Mouse (Mus musculus) kidney, embryonic 16.5 days (tissue): Measurements from ENCODE around the gene Sh3bp4. TPM values are rescaled to one million over a fixed set of nuclear protein-coding genes. Genes with fewer than 3 reads are reported as not detected.

Experiments
- ATAC-seq: fragments of 200-750 bp; cut with Nextera tagmentation; 2 replicates; pipeline ENCODE4 v1.8.0; 2017; ENCODE audit warnings: moderate TSS enrichment; ENCODE audit not compliant: low FRiP score, low TSS enrichment
- H3K27ac ChIP-seq: fragments of 300-500 bp; sonication (generic); 2 replicates; pipeline ENCODE4 v1.5.1; 2014; ENCODE audit warnings: low read length
- H3K27me3 ChIP-seq: fragments of 300-500 bp; sonication (generic); 2 replicates; pipeline ENCODE4 v1.6.1; 2014; ENCODE audit warnings: low read length, control low read depth, mixed read lengths; ENCODE audit not compliant: insufficient read depth
- H3K36me3 ChIP-seq: fragments of 300-500 bp; sonication (generic); 2 replicates; pipeline ENCODE4 v1.6.1; 2014; ENCODE audit warnings: low read length, control low read depth, mixed read lengths; ENCODE audit not compliant: insufficient read depth
- H3K4me1 ChIP-seq: fragments of 300-500 bp; sonication (generic); 2 replicates; pipeline ENCODE4 v1.6.1; 2014; ENCODE audit warnings: low read length, control low read depth, mixed read lengths; ENCODE audit not compliant: insufficient read depth
- H3K4me2 ChIP-seq: fragments of 300-500 bp; sonication (generic); replicated peaks from 2 replicates; pipeline ENCODE4 v1.6.1; 2014; ENCODE audit warnings: low read depth, low read length
- H3K4me3 ChIP-seq: fragments of 300-500 bp; sonication (generic); 2 replicates; pipeline ENCODE4 v1.5.1; 2014; ENCODE audit warnings: mild to moderate bottlenecking, low read length
- H3K9ac ChIP-seq: fragments of 300-500 bp; sonication (generic); replicated peaks from 2 replicates; pipeline ENCODE4 v1.6.1; 2014; ENCODE audit warnings: low read length
- H3K9me3 ChIP-seq: fragments of 300-500 bp; sonication (generic); 2 replicates; pipeline ENCODE4 v1.6.1; 2016; ENCODE audit warnings: low read length, control low read depth
- WGBS: fragments of 180-500 bp; shearing (Covaris S2); extraction: QIAGEN DNeasy Blood & Tissue Kit; methylation state at CpG from one replicate; pipeline ENCODE4 v1.1.7; 2014; 5-methylcytosine and 5-hydroxymethylcytosine counted together
- polyA plus RNA-seq: library from polyadenylated mRNA; unstranded; fragments of >200 nt; fragmentation: Nextera tagmentation; extraction: Ambion mirVana; gene quantifications from 2 replicates; pipeline ENCODE4 v1.2.1, GENCODE M21; 2015

Gene Sh3bp4
- polyA plus RNA-seq, 1 experiment from 2014 or later, result 29.1 TPM

DNA sequence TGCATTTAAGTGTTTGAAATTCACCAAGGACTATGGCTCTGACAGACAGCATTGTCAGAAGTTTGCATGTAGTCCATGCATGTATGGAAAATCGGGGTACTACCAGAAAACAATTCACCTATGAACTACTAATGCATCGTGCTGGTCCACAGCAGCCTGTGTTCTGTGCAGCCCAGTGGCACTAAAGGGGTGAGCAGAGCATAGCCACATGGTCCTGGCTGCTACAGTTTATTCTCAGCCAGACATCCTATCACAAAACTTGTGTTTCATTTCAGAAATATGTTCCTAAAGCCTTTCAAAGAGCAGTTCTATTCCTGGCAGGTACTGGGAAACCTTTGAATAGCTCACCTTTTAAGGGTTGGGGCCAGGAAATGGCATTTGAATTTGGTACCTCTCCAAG, 8.0 kb downstream of the Sh3bp4 start:
- no peak overlapping the region for H3K27ac ChIP-seq
- WGBS, result 88% methylated on average over 2 of the region's 2 CpGs

DNA sequence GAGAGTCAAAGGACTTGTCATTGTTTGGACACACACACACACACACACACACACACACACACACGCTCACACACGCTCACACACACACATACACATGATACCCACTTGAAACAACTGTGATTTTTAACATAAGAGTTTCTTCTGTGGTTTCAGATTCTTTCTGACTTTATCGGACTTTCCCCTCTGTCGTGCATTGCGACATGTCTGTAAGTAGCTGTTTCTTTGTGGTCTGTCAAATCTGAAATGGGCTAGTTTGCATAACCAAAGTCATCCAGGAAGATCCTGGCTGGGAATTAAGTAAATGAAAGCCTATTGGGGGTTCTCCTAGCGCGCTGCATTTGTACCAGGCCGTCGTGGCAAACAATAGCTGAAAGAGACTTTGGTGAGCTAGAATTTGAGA, 8.5 kb downstream of the Sh3bp4 start:
- H3K9me3 ChIP-seq, result 0 out of 2 replicates have a peak, but pooled peaks cover 3% of the 10 kb centered on the region
- H3K27ac ChIP-seq, result no peak overlapping the region
- WGBS, result 58% methylated on average over 9 of the region's 9 CpGs
- H3K4me3 ChIP-seq, result no peak overlapping the region
- peaks cover 64% of the 10 kb centered on the region for H3K4me1 ChIP-seq
- H3K36me3 ChIP-seq, result no peaks in the 10 kb centered on the region
- H3K4me2 ChIP-seq, result no peak overlapping the region
- no peaks in the 10 kb centered on the region for H3K27me3 ChIP-seq
- no peak for ATAC-seq
- no peak overlapping the region for H3K9ac ChIP-seq

More for the DNA sequence above, 8.0 kb downstream of the Sh3bp4 start:
- no peak overlapping the region for H3K9ac ChIP-seq
- H3K9me3 ChIP-seq, result 0 out of 2 replicates have a peak, but pooled peaks cover 5% of the 10 kb centered on the region
- no peak overlapping the region for H3K4me3 ChIP-seq
- no peaks in the 10 kb centered on the region for H3K36me3 ChIP-seq
- H3K4me2 ChIP-seq, result no peak overlapping the region
- peaks cover 65% of the 10 kb centered on the region for H3K4me1 ChIP-seq
- ATAC-seq, result no peak
- no peaks in the 10 kb centered on the region for H3K27me3 ChIP-seq

DNA sequence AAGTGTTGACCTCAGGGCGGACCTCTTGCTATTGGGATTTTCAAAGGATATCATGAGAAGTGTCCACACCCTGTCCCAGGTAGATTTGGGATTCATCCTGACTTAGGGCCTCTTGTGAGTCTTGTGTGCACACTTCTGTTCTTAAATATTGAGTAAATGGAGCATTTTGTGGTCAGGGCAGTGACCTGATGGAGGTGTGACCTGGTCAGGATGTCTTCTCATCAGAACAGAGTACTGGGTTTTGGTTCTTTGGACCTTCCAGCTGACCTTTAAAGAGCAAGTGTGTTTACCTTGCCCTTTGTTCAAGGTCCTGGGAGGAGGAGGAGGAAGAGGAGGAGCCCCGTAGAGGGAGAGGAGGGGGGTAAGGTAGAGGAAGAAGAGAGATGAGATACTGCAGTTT, 9.0 kb downstream of the Sh3bp4 start:
- WGBS, result 63% methylated on average over 2 of the region's 2 CpGs
- Histone ChIP-seq H3K4me1 (peaks cover 59% of the 10 kb centered on the region), H3K36me3 (no peaks in the 10 kb centered on the region; the same call in 1 of the 2 replicates), H3K27me3 (no peaks in the 10 kb centered on the region), H3K9me3 (no peaks in the 10 kb centered on the region), H3K4me2 (no peak overlapping the region), H3K4me3 (no peak overlapping the region), H3K27ac (no peak overlapping the region), H3K9ac (no peak overlapping the region)
- ATAC-seq, result no peak

DNA sequence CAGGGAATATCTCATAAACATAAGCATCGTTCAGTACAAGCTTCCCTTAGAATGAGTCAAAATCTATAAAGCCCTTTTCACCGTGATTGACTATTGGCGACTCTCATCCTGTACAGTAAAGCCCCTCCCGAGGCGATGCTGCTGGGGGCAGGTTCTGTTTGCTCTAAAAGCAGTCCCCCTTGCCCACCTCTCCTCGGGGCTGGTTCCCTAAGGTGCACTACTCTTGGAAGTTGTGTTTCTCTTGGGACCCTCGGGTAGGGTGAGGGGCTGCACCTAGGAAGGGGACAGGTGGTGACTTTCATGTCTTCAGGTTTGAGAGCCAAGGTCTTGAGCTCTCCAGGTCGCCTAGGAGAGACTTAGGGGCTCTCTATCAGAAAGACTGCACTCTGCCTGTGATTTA, 10.2 kb downstream of the Sh3bp4 start:
- no peak overlapping the region for H3K4me3 ChIP-seq
- 64% methylated on average over 8 of the region's 8 CpGs for WGBS

DNA sequence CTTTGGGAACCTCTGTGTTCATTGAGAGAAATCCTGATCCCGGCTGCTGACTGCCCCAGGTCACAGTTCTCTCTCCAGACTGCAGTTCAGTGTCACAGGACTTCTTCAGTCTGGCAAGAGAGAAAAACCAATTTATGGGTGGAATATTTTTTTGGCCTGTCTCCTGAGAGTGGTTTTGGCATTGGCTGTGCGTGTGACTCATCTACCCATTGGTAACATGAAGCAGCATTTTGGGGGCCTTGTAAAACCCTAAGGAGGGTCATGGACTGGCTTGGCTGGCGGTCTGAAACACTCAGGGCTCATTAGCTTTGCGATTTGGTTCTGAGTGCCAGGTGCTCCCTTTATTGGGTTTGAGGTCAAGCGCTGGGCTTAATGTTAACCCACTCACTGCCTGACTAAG, 10.6 kb downstream of the Sh3bp4 start:
- H3K36me3 ChIP-seq, result no peaks in the 10 kb centered on the region; the same call in 1 of the 2 replicates
- H3K9ac ChIP-seq, result no peak overlapping the region
- 29% methylated on average over 5 of the region's 5 CpGs for WGBS
- H3K4me1 ChIP-seq, result peaks cover 52% of the 10 kb centered on the region
- ATAC-seq, result no peak
- no peak overlapping the region for H3K4me3 ChIP-seq
- no peak overlapping the region for H3K27ac ChIP-seq
- no peak overlapping the region for H3K4me2 ChIP-seq
- H3K27me3 ChIP-seq, result no peaks in the 10 kb centered on the region
- no peaks in the 10 kb centered on the region for H3K9me3 ChIP-seq

More for the DNA sequence above, 10.2 kb downstream of the Sh3bp4 start:
- no peaks in the 10 kb centered on the region for H3K9me3 ChIP-seq
- H3K36me3 ChIP-seq, result no peaks in the 10 kb centered on the region; the same call in 1 of the 2 replicates
- peaks cover 52% of the 10 kb centered on the region for H3K4me1 ChIP-seq
- no peaks in the 10 kb centered on the region for H3K27me3 ChIP-seq
- no peak overlapping the region for H3K27ac ChIP-seq
- no peak for ATAC-seq
- no peak overlapping the region for H3K4me2 ChIP-seq
- H3K9ac ChIP-seq, result no peak overlapping the region

DNA sequence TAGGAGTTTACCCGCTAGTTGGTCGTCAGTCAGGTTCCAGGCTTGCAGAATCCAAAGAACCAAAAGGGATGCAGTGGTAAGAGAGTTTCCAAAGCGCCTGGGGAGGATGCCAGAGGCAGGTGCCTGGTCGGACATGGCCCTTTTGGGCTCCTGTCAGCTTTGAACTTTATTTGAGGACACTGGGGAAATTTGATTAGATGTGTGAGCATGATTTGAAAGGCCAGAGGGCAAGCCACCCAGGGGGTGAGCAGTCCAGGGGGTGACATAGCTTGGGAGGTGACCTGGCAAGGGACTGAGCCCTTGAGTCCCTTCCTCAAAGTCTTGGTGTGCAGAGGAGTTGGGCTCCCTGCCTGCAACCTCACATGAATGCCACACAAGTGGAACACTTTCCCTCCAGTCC, 11.2 kb downstream of the Sh3bp4 start:
- Histone ChIP-seq H3K27ac (no peak overlapping the region), H3K36me3 (no peaks in the 10 kb centered on the region; the same call in 1 of the 2 replicates), H3K4me1 (peaks cover 56% of the 10 kb centered on the region), H3K9ac (no peak overlapping the region), H3K4me2 (no peak overlapping the region), H3K27me3 (no peaks in the 10 kb centered on the region), H3K9me3 (no peaks in the 10 kb centered on the region), H3K4me3 (no peak overlapping the region)
- WGBS, result 60% methylated on average over 4 of the region's 4 CpGs
- ATAC-seq, result no peak

DNA sequence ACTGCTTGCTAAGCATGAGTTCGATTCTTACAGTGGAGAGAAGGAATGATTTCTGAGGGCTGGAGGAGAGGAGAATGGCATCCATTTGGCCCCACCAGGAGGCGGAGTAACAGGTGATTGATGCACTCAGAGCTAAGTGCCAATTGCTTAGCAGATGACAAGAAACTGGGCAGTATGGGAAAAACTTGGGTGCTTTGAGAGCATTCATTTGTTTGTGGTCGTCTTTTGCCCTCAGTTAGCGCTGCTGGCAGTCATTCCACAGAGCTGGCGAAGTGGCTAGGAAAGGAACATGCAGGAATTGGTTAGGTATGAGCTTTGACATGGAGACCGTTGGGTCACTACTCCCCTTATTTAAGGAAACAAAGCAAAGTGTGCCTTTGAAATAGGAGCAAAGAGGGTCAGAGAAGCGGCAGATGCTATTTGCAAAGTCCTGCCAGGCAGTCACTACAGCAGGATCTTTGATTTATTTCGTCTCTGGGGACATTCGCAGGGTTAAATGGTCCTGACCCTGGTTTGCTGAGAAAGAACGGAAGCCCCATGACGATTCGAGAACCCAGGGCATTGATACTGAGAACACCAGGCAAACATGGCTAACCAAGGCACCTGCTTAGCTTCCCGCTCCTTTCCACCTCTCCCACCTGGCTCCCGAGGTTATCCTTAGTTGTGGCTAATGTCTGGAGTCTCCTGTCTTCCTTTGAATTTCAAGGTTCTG, 12.1 kb downstream of the Sh3bp4 start:
- H3K9ac ChIP-seq, result no peak overlapping the region
- no peaks in the 10 kb centered on the region for H3K9me3 ChIP-seq
- no peak for ATAC-seq
- no peak overlapping the region for H3K4me2 ChIP-seq
- WGBS, result 22% methylated on average over 14 of the region's 14 CpGs
- no peaks in the 10 kb centered on the region for H3K27me3 ChIP-seq
- H3K27ac ChIP-seq, result no peak overlapping the region
- H3K36me3 ChIP-seq, result no peaks in the 10 kb centered on the region; the same call in 1 of the 2 replicates
- H3K4me3 ChIP-seq, result no peak overlapping the region
- peaks cover 59% of the 10 kb centered on the region for H3K4me1 ChIP-seq

DNA sequence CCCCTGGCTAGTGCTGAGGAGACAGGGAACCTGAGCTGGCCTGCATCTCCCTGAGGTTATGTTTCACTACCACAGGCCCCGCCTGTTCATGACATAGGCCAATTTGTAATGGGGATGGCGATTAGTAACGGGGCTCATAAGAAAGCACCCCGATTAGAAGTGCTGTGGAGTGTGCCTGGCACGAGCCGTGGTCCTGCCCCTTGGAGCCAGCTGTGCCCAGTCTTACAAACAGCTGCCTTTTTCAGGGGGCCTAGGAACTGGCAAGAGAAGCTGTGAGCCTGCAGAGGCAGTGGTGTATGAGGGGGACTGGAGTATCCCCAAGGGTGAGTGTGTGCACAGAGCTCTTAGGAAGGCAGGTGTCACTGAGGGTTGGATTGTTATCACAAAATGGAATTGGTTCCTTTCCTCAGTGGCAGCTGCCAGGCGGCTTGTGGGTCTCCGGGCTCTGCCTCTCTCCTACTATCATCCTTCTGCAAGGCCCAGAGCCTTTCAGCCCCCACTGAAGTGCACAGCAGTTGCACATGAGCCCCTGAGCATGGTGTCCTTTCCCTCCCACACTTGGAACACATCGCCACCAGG, 16.4 kb downstream of the Sh3bp4 start:
- 61% methylated on average over 9 of the region's 9 CpGs for WGBS
- Histone ChIP-seq H3K36me3 (no peaks in the 10 kb centered on the region; the same call in 1 of the 2 replicates), H3K4me2 (no peak overlapping the region), H3K9ac (no peak overlapping the region), H3K4me3 (no peak overlapping the region), H3K27me3 (no peaks in the 10 kb centered on the region), H3K4me1 (peaks cover 55% of the 10 kb centered on the region), H3K27ac (no peak overlapping the region), H3K9me3 (no peaks in the 10 kb centered on the region)
- ATAC-seq, result no peak

DNA sequence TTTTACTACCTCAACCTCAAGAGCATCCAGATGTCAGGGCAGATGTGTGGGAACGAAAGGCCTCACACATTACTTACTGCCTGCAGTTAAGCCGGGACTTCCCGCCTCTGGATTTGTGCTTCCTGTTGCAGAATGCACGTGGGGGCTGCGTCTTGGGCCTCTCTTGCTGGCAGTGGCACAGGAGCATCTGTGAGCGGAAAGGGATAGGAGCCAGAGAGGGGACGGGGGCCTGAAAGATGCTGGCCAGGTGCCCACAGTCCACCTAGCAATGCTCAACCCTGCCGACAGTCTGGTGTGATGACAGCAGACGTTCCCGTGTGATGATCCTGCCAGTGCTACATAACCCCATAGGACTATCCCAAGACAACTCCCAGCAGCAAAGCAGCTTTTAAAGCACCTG, 17.9 kb downstream of the Sh3bp4 start:
- H3K4me2 ChIP-seq, result no peak overlapping the region
- H3K4me1 ChIP-seq, result peaks cover 55% of the 10 kb centered on the region
- no peak for ATAC-seq
- no peak overlapping the region for H3K4me3 ChIP-seq
- H3K27me3 ChIP-seq, result no peaks in the 10 kb centered on the region
- WGBS, result 54% methylated on average over 10 of the region's 10 CpGs
- no peak overlapping the region for H3K9ac ChIP-seq
- no peaks in the 10 kb centered on the region; the same call in 1 of the 2 replicates for H3K36me3 ChIP-seq
- H3K9me3 ChIP-seq, result no peaks in the 10 kb centered on the region
- no peak overlapping the region for H3K27ac ChIP-seq

DNA sequence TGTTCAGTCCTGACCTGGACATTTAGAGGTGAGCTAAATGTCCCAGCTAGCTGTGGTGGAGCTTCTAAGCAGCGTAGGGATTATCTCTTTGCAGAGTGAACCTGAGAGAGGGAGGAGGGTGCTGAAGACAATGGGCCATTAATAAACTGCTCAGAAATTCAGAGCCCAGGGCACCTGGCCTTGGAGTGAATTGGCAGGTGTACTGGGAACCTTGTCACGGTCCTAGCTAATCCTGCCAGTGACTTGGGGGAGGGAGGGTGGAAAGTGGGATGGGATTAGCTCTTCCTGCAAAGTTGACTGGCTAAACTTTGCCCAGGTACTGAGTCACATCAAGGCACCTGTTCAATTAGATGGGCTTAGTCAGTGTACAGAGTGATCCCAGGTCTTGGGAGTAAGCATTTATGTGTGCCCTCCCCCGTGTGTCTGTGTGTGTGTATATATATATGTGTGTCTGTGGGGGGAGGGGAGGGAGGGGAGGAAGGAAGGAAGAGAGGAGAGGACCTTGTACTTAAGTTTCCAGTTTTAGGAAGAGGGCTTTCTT, 18.6 kb downstream of the Sh3bp4 start:
- H3K4me1 ChIP-seq, result peaks cover 58% of the 10 kb centered on the region
- no peak for ATAC-seq
- WGBS, result 57% methylated on average over 3 of the region's 3 CpGs
- H3K4me3 ChIP-seq, result no peak overlapping the region
- no peaks in the 10 kb centered on the region for H3K9me3 ChIP-seq
- no peaks in the 10 kb centered on the region for H3K27me3 ChIP-seq
- H3K36me3 ChIP-seq, result no peaks in the 10 kb centered on the region; the same call in 1 of the 2 replicates
- no peak overlapping the region for H3K9ac ChIP-seq
- H3K27ac ChIP-seq, result no peak overlapping the region
- no peak overlapping the region for H3K4me2 ChIP-seq
